Mouse (Mus musculus): ENCODE data around the gene Atoh7. TPM values are rescaled to one million over a fixed set of nuclear protein-coding genes. Genes with fewer than 3 reads are reported as not detected.

Gene Atoh7
- polyA plus RNA-seq, 1 experiment from 2014 or later: 0.25 TPM

- no peaks in the 10 kb centered on the region for H3K36me3 ChIP-seq
- no peaks in the 10 kb centered on the region for H3K4me1 ChIP-seq
- peaks cover 4% of the 10 kb centered on the region; the same call in 1 of the 2 replicates for H3K9me3 ChIP-seq (replicated peaks)
- 86% methylated on average over 6 of the region's 6 CpGs for WGBS
- no peaks in the 10 kb centered on the region for H3K27me3 ChIP-seq (ENCODE audit: low read depth, poor library complexity, severe bottlenecking)
- H3K4me3 ChIP-seq: no peak overlapping the region
- no peak overlapping the region for H3K27ac ChIP-seq (replicated peaks)
- DNase-seq (ENCODE audit: low spot score): no peak
These were observed 14.4 kb downstream of the Atoh7 start for GRCm38 (mm10) chr10:63113716-63114360.

DNA sequence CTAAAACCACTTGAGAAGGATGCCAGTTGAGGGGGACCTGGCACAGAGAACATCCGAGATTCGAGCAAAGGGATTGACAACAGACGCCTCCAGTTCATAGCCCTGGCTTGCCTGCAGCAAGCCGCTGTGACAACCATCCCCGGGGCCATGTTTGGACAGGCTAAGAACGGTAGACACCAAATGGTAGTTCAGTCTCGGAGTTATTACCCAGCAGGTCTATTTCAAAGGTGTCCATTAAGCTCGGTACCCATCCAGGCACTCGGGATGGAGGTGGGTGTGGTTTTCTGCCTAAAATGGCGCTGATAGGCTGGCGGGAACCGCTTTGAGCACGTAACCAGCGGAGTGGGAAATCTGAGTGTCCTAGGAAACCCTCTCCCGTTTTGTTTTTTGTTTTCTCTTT, 16.4 kb downstream of the Atoh7 start:
- Histone ChIP-seq H3K9me3 (replicated peaks) (peaks cover 4% of the 10 kb centered on the region; the same call in 1 of the 2 replicates), H3K36me3 (no peaks in the 10 kb centered on the region), H3K27me3 (ENCODE audit: low read depth, poor library complexity, severe bottlenecking) (no peaks in the 10 kb centered on the region), H3K27ac (replicated peaks) (no peak overlapping the region), H3K4me1 (no peaks in the 10 kb centered on the region), H3K4me3 (no peak overlapping the region)
- DNase-seq (ENCODE audit: low spot score): no peak
- 88% methylated on average over 15 of the region's 15 CpGs for WGBS

DNA sequence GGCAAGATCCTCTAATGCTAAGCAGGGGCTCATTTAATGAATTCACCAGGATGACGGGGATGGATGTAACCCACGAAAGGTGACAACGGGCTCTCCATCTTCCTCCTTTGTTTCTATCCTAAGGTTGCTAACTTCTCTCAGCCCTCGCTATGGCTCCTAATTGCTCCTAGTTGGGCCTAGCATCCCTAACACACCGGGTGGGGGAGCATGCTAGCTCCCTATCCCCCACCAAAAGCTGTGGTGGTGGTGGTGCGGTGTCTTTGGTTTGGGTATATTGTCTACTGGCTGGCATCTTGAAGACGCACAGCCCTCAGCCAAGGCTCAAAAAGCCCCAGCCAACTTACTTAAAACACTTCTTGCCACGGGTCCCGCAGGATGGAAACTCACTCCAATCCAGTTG, 16.9 kb downstream of the Atoh7 start:
- Histone ChIP-seq H3K36me3 (no peaks in the 10 kb centered on the region), H3K4me3 (no peak overlapping the region), H3K9me3 (replicated peaks) (peaks cover under 1% of the 10 kb centered on the region; the same call in 1 of the 2 replicates), H3K27me3 (ENCODE audit: low read depth, poor library complexity, severe bottlenecking) (no peaks in the 10 kb centered on the region), H3K4me1 (no peaks in the 10 kb centered on the region), H3K27ac (replicated peaks) (no peak overlapping the region)
- no peak for DNase-seq (ENCODE audit: low spot score)
- 93% methylated on average over 9 of the region's 9 CpGs for WGBS

DNA sequence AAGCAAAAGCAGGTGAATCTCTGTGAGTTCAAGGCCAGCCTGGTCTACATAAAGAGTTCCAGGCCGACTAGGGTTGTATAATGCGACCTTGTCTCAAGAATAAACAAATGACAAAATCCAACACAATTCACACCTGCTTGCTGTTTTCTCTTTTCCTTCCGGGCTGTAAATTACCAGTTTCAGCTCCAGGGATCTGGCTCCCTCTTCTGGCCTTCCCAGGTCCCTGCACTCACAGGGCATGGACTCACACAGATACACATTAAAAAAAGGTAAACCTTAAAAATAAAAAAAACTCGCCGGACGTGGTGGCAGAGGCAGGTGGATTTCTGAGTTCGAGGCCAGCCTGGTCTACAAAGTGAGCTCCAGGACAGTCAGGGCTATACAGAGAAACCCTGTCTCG, 18.1 kb downstream of the Atoh7 start:
- no peak overlapping the region for H3K27ac ChIP-seq (replicated peaks)
- no peaks in the 10 kb centered on the region for H3K36me3 ChIP-seq
- DNase-seq (ENCODE audit: low spot score): no peak
- no peaks in the 10 kb centered on the region for H3K9me3 ChIP-seq (replicated peaks)
- no peaks in the 10 kb centered on the region for H3K4me1 ChIP-seq
- no peak overlapping the region for H3K4me3 ChIP-seq
- 94% methylated on average over 8 of the region's 8 CpGs for WGBS
- H3K27me3 ChIP-seq (ENCODE audit: low read depth, poor library complexity, severe bottlenecking): no peaks in the 10 kb centered on the region

DNA sequence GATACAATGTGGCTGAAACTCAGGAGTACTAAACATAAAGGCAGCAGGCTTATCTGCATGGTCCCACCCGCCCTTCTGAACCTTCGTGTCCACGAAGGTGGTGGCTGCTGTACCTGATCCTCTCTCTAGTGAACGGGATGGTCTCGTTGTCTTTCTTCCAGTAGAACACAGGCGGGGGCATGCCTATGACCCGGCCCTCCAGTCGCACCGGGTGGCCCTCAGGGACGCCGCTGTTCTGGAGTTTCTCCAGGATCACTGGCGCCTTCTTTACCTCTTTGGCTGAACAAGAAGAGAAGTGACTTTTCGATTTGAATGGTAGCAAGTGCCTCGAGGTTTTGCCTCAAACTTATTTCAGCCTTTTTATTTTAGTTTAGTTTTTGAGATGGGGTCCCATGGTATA, 20.5 kb downstream of the Atoh7 start:
- Histone ChIP-seq H3K36me3 (no peaks in the 10 kb centered on the region), H3K9me3 (replicated peaks) (no peaks in the 10 kb centered on the region), H3K27me3 (ENCODE audit: low read depth, poor library complexity, severe bottlenecking) (no peaks in the 10 kb centered on the region), H3K4me3 (no peak overlapping the region), H3K27ac (replicated peaks) (no peak overlapping the region), H3K4me1 (no peaks in the 10 kb centered on the region)
- DNase-seq (ENCODE audit: low spot score): no peak
- WGBS: 80% methylated on average over 14 of the region's 14 CpGs

- Histone ChIP-seq H3K9me3 (replicated peaks) (no peaks in the 10 kb centered on the region), H3K27me3 (ENCODE audit: low read depth, poor library complexity, severe bottlenecking) (no peaks in the 10 kb centered on the region), H3K36me3 (no peaks in the 10 kb centered on the region), H3K4me1 (no peaks in the 10 kb centered on the region), H3K4me3 (no peak overlapping the region), H3K27ac (replicated peaks) (no peak overlapping the region)
- no peak for DNase-seq (ENCODE audit: low spot score)
- 87% methylated on average over 14 of the region's 14 CpGs for WGBS
These were observed 22.5 kb downstream of the Atoh7 start for GRCm38 (mm10) chr10:63121961-63122360.

DNA sequence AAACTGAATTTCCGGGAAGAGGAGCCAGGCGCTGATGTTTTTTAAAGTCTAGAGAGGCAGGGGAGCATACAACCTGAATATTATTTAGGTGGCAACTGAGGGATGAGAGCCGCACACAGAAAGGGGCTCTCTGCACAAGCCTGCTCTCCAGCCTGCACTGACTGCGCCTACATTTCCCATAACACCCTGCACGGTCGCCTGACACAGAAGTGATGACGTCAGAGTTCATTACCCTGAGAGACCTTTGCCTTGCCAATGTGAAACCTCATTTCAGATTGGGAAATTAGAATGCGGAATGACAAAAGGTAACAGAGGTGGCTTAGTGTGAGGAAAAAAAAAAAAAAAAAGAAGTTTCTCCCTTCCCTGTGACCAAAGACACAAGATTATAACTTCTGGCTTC, 23.1 kb downstream of the Atoh7 start:
- peak; percentile 39 for DNase-seq (ENCODE audit: low spot score)
- Histone ChIP-seq H3K4me3 (no peak overlapping the region), H3K27me3 (ENCODE audit: low read depth, poor library complexity, severe bottlenecking) (no peaks in the 10 kb centered on the region), H3K4me1 (no peaks in the 10 kb centered on the region), H3K27ac (replicated peaks) (no peak overlapping the region), H3K36me3 (no peaks in the 10 kb centered on the region), H3K9me3 (replicated peaks) (no peaks in the 10 kb centered on the region)
- WGBS: 31% methylated on average over 8 of the region's 8 CpGs

DNA sequence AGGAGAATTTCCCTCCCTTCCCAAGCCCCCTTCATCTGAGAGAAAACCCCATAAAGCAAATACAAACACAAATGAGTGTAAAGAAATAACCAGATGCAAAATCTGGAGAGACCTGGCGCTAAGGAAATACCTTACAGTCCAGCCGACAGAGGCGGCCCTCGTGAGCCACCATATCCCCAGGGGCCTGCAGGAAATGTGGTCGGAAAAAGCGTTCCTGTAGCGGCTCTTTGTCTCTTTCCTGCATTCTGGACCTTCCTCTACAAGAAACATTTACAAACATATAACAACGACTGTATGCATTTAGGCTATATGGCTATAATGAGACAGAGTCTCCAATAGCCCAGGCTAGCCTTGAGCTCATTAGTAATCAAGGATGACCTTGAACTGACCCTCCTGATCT, 23.7 kb downstream of the Atoh7 start:
- WGBS: 88% methylated on average over 8 of the region's 8 CpGs
- no peak overlapping the region for H3K27ac ChIP-seq (replicated peaks)
- no peaks in the 10 kb centered on the region for H3K36me3 ChIP-seq
- H3K27me3 ChIP-seq (ENCODE audit: low read depth, poor library complexity, severe bottlenecking): no peaks in the 10 kb centered on the region
- H3K9me3 ChIP-seq (replicated peaks): no peaks in the 10 kb centered on the region
- no peak overlapping the region for H3K4me3 ChIP-seq
- H3K4me1 ChIP-seq: no peaks in the 10 kb centered on the region
- DNase-seq (ENCODE audit: low spot score): no peak

DNA sequence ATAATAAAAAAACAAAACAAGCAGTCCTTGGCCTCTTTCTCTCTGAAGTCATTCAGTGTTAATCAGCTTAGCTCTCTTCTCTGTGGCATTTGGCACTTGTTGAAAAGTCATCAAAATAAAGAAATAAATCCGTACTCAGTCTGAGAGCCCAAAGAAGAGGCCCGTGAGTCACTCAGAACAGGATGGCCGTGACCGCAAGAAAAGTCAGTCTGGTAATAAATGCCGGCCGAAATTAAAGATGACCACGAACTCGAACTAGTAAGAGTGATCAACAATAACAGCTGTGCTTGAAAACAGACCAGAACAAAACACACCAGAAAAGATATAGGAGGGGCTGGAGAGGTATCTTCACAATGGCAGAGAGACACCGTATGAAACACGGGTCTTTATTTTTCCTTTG, 24.6 kb downstream of the Atoh7 start:
- Histone ChIP-seq H3K4me3 (no peak overlapping the region), H3K9me3 (replicated peaks) (no peaks in the 10 kb centered on the region), H3K27ac (replicated peaks) (no peak overlapping the region), H3K4me1 (no peaks in the 10 kb centered on the region), H3K27me3 (ENCODE audit: low read depth, poor library complexity, severe bottlenecking) (no peaks in the 10 kb centered on the region), H3K36me3 (no peaks in the 10 kb centered on the region)
- WGBS: 92% methylated on average over 10 of the region's 10 CpGs
- no peak for DNase-seq (ENCODE audit: low spot score)

DNA sequence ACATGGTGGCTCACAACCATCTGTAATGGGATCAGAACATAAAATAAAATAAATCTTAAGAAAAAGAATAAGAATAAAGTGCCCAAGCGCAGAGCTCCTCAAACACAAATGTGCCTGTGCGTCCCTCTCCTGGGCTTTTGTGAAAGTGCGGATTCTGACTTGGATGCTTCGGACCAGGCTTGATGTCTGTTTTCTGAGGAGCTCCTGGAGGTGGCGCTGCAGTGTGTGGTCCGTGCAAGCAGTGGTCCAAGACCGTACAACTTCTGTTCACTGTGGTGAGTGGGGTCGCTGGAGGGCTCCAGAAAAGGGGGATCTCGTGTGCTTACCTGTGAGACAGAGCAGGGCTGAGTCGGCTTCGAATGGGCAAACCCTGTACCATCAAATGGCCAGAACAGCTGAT, 25.9 kb downstream of the Atoh7 start:
- no peak overlapping the region for H3K4me3 ChIP-seq
- peak; percentile 24 for DNase-seq (ENCODE audit: low spot score)
- no peaks in the 10 kb centered on the region for H3K27me3 ChIP-seq (ENCODE audit: low read depth, poor library complexity, severe bottlenecking)
- no peaks in the 10 kb centered on the region for H3K4me1 ChIP-seq
- H3K36me3 ChIP-seq: no peaks in the 10 kb centered on the region
- 31% methylated on average over 11 of the region's 11 CpGs for WGBS
- no peaks in the 10 kb centered on the region for H3K9me3 ChIP-seq (replicated peaks)
- H3K27ac ChIP-seq (replicated peaks): no peak overlapping the region

DNA sequence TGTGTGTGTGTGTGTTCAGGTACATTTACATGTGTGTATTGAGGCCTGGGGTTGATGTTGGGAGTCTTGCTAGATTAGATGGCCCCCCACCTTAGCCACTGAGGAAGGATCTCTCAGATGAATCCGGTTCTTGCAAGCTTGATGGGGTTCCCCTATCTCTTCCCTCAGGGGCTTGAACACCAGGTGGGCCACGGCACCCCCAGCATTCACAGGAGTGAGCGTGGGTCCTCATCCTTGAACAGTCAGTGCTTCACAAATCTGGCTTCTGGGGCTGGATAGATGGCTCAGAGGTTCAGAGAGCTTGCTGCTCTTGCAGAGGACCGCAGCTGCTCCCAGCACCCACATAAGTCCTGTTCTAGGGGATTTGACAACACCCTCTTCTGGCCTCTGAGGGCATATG, 26.7 kb downstream of the Atoh7 start:
- Histone ChIP-seq H3K36me3 (no peaks in the 10 kb centered on the region), H3K27ac (replicated peaks) (no peak overlapping the region), H3K4me1 (no peaks in the 10 kb centered on the region), H3K9me3 (replicated peaks) (no peaks in the 10 kb centered on the region), H3K4me3 (no peak overlapping the region), H3K27me3 (ENCODE audit: low read depth, poor library complexity, severe bottlenecking) (no peaks in the 10 kb centered on the region)
- DNase-seq (ENCODE audit: low spot score): no peak
- WGBS: 91% methylated on average over 4 of the region's 4 CpGs

DNA sequence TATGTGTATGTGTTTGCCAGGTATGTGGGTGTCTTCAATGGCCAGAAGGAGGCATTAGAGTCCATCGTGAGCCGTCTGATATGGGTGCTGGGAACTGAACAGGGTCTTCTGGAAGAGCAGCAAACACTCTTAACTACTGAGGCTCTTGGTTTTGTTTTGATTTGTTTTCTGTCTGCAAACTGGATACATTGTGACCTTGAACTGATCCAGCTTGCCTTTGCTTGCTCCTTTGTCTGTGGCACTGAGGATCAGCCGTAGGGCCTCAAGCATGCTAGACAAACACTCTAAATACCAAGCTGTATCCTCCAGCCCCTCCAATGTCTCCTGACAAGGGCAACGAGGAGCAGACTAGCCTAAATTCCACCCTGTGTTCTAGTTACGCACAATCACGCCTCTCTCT, 27.7 kb downstream of the Atoh7 start:
- WGBS: 88% methylated on average over 6 of the region's 6 CpGs
- Histone ChIP-seq H3K27me3 (ENCODE audit: low read depth, poor library complexity, severe bottlenecking) (no peaks in the 10 kb centered on the region), H3K9me3 (replicated peaks) (no peaks in the 10 kb centered on the region), H3K27ac (replicated peaks) (no peak overlapping the region), H3K36me3 (no peaks in the 10 kb centered on the region), H3K4me1 (no peaks in the 10 kb centered on the region), H3K4me3 (no peak overlapping the region)
- DNase-seq (ENCODE audit: low spot score): no peak

GRCm38 (mm10) chr10:63128256-63128655, 28.8 kb downstream of the Atoh7 start:
- H3K9me3 ChIP-seq (replicated peaks): no peaks in the 10 kb centered on the region
- no peak for DNase-seq (ENCODE audit: low spot score)
- 81% methylated on average over 7 of the region's 7 CpGs for WGBS

DNA sequence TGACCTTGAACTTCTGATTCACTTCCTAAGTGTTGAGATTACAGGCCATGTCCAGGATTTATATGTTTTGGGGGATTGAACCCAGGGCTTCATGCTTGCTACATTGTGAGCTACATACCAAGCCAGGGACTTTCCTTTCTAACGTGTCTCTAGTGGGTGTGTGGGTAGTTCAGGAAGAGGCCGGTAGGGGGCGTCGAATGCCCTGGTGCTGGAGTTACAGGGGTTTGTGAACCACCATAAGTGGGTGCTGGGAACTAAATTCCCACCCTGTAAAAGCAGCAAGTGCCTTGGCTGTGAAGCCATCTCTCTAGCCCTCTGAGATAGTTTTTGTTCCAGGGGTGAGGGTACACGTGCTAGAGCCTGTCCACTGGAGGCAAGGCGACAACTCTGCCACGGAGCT, 31.0 kb downstream of the Atoh7 start:
- no peak for DNase-seq (ENCODE audit: low spot score)
- 70% methylated on average over 7 of the region's 7 CpGs for WGBS
- H3K4me1 ChIP-seq: no peaks in the 10 kb centered on the region
- no peak overlapping the region for H3K27ac ChIP-seq (replicated peaks)
- H3K9me3 ChIP-seq (replicated peaks): no peaks in the 10 kb centered on the region
- no peak overlapping the region for H3K4me3 ChIP-seq
- H3K36me3 ChIP-seq: no peaks in the 10 kb centered on the region
- no peaks in the 10 kb centered on the region for H3K27me3 ChIP-seq (ENCODE audit: low read depth, poor library complexity, severe bottlenecking)

More at GRCm38 (mm10) chr10:63128256-63128655, 28.8 kb downstream of the Atoh7 start:
- Histone ChIP-seq H3K4me3 (no peak overlapping the region), H3K27me3 (ENCODE audit: low read depth, poor library complexity, severe bottlenecking) (no peaks in the 10 kb centered on the region), H3K4me1 (no peaks in the 10 kb centered on the region), H3K27ac (replicated peaks) (no peak overlapping the region), H3K36me3 (no peaks in the 10 kb centered on the region)

All from midbrain, embryonic 10.5 days (tissue).